Mouse (Mus musculus) 3T3-L1 (cell line): ENCODE data around the gene Ttf1.
A peak's percentile ranks its signal among the peaks of the same experiment; 100 is the strongest.
"Not testable (repeated sequence)": the region's sequence is repeated elsewhere in the genome, so short reads cannot be mapped to it uniquely, and the experiment has no call there.

Source experiments
- DNase-seq: peaks from one replicate; pipeline ENCODE4 v3.0.0-alpha.2; 2015; ENCODE audit warnings: low read depth, low spot score

The Ttf1 gene

GRCm38 (mm10) chr2:29054991-29055390 is 5.1 kb upstream of the Ttf1 start, which contains the start of gene Cfap77:
Gene Cfap77 (minus strand): TSS chr2:29055066.
- DNase-seq = peak; percentile 68

- no peak for DNase-seq
Measured at GRCm38 (mm10) chr2:29065796-29066195, 5.7 kb downstream of the Ttf1 start.

GRCm38 (mm10) chr2:29066410-29066809 is 6.3 kb downstream of the Ttf1 start:
- DNase-seq = peak; percentile 73

- DNase-seq = no peak
Measured at GRCm38 (mm10) chr2:29074676-29075075, 14.6 kb downstream of the Ttf1 start.

- no peak for DNase-seq
Measured at GRCm38 (mm10) chr2:29075331-29076070, 15.4 kb downstream of the Ttf1 start.

GRCm38 (mm10) chr2:29076226-29076625 is 16.2 kb downstream of the Ttf1 start:
- no peak for DNase-seq

- DNase-seq = no peak
Measured at GRCm38 (mm10) chr2:29081965-29082364, 21.9 kb downstream of the Ttf1 start.

GRCm38 (mm10) chr2:29086026-29086425 is 26.0 kb downstream of the Ttf1 start:
- no peak for DNase-seq

GRCm38 (mm10) chr2:29089276-29089675 is 29.2 kb downstream of the Ttf1 start:
- not testable (repeated sequence) for DNase-seq

- DNase-seq = no peak
Measured at GRCm38 (mm10) chr2:29095674-29096073, 35.6 kb downstream of the Ttf1 start.

GRCm38 (mm10) chr2:29096751-29097150 is 36.7 kb downstream of the Ttf1 start:
- DNase-seq = no peak

GRCm38 (mm10) chr2:29097465-29097864 is 37.4 kb downstream of the Ttf1 start:
- DNase-seq = no peak

GRCm38 (mm10) chr2:29097955-29098354 is 37.9 kb downstream of the Ttf1 start:
- not testable (repeated sequence) for DNase-seq

GRCm38 (mm10) chr2:29098786-29099185 is 38.7 kb downstream of the Ttf1 start:
- DNase-seq = no peak

GRCm38 (mm10) chr2:29099646-29100045 is 39.6 kb downstream of the Ttf1 start:
- DNase-seq = no peak

- peak; percentile 77 for DNase-seq
Measured at GRCm38 (mm10) chr2:29100822-29101534, 40.9 kb downstream of the Ttf1 start.

GRCm38 (mm10) chr2:29102416-29103377 is 42.6 kb downstream of the Ttf1 start:
- DNase-seq = not testable (repeated sequence)

GRCm38 (mm10) chr2:29120969-29121368 is 60.9 kb downstream of the Ttf1 start:
- no peak for DNase-seq

GRCm38 (mm10) chr2:29122446-29122845 is 62.4 kb downstream of the Ttf1 start:
- DNase-seq = no peak

- no peak for DNase-seq
Measured at GRCm38 (mm10) chr2:29123907-29124569, 64.0 kb downstream of the Ttf1 start, which contains the start of gene Setx. Gene Setx (plus strand): TSS chr2:29124181.

GRCm38 (mm10) chr2:29124571-29124935 is 64.5 kb downstream of the Ttf1 start:
- DNase-seq = no peak
